Mouse (Mus musculus) intestine, postnatal 0 days (tissue): ENCODE measurements around the gene Suds3. TPM values are rescaled to one million over a fixed set of nuclear protein-coding genes. Genes with fewer than 3 reads are reported as not detected.
A peak's percentile ranks its signal among the peaks of the same experiment; 100 is the strongest.

Source experiments
- ATAC-seq: fragments of 200-750 bp; cut with Nextera tagmentation; 2 replicates; pipeline ENCODE4 v1.8.0; 2017; ENCODE audit warnings: mild to moderate bottlenecking, moderate TSS enrichment, moderate library complexity
- H3K27ac ChIP-seq: fragments of 300-500 bp; sonication (generic); 2 replicates; pipeline ENCODE4 v1.5.1; 2014; ENCODE audit warnings: mild to moderate bottlenecking, low read depth, low read length, moderate library complexity
- H3K27me3 ChIP-seq: fragments of 300-500 bp; sonication (generic); replicated peaks from 2 replicates; pipeline ENCODE4 v1.6.1; 2014; ENCODE audit warnings: low read length, mixed read lengths; ENCODE audit not compliant: control insufficient read depth, insufficient read depth
- H3K36me3 ChIP-seq: fragments of 300-500 bp; sonication (generic); 2 replicates; pipeline ENCODE4 v1.6.1; 2014; ENCODE audit warnings: mild to moderate bottlenecking, moderate library complexity; ENCODE audit not compliant: control insufficient read depth, insufficient read depth
- H3K4me1 ChIP-seq: fragments of 300-500 bp; sonication (generic); replicated peaks from 2 replicates; pipeline ENCODE4 v1.6.1; 2014; ENCODE audit warnings: antibody characterized with exemption, low read length, mixed read lengths; ENCODE audit not compliant: control insufficient read depth, insufficient read depth
- H3K4me2 ChIP-seq: fragments of 300-500 bp; sonication (generic); replicated peaks from 2 replicates; pipeline ENCODE4 v1.6.1; 2014; ENCODE audit warnings: low read depth, mild to moderate bottlenecking, moderate library complexity
- H3K4me3 ChIP-seq: fragments of 300-500 bp; sonication (generic); 2 replicates; pipeline ENCODE4 v1.5.1; 2014; ENCODE audit warnings: low read depth, low read length
- H3K9ac ChIP-seq: fragments of 300-500 bp; sonication (generic); 2 replicates; pipeline ENCODE4 v1.6.1; 2014; ENCODE audit warnings: mild to moderate bottlenecking, low read depth, low read length
- H3K9me3 ChIP-seq: fragments of 300-500 bp; sonication (generic); 2 replicates; pipeline ENCODE4 v1.6.1; 2016; ENCODE audit warnings: mixed run types; ENCODE audit not compliant: control insufficient read depth
- CTCF ChIP-seq: sonication (generic); IDR thresholded peaks from 2 replicates; pipeline ENCODE4 v1.5.1; 2016; ENCODE audit warnings: low read depth, mild to moderate bottlenecking, control low read depth, antibody characterized with exemption, moderate library complexity
- WGBS: fragments of 180-500 bp; shearing (Covaris S2); extraction: QIAGEN DNeasy Blood & Tissue Kit; methylation state at CpG from one replicate; pipeline ENCODE4 v1.1.7; 2014; 5-methylcytosine and 5-hydroxymethylcytosine counted together
- polyA plus RNA-seq: library from polyadenylated mRNA; unstranded; fragments of >200 nt; fragmentation: Nextera tagmentation; extraction: Ambion mirVana; gene quantifications from 2 replicates; pipeline ENCODE4 v1.2.1, GENCODE M21; 2015

Gene Suds3
- polyA plus RNA-seq, 1 experiment from 2014 or later, result 41.8 TPM

GRCm38 (mm10) chr5:117089147-117089546 lies 26.8 kb downstream of the Suds3 start:
- Histone ChIP-seq H3K9me3 (no peaks in the 10 kb centered on the region), H3K4me2 (no peak overlapping the region), H3K36me3 (peaks cover 35% of the 10 kb centered on the region), H3K4me3 (no peak overlapping the region), H3K9ac (no peak overlapping the region), H3K27me3 (no peaks in the 10 kb centered on the region), H3K27ac (no peak overlapping the region), H3K4me1 (no peaks in the 10 kb centered on the region)
- no peak for TF ChIP-seq CTCF
- no peak for ATAC-seq
- 27% methylated on average over 3 of the region's 3 CpGs for WGBS

GRCm38 (mm10) chr5:117087718-117088117 lies 28.2 kb downstream of the Suds3 start:
- Histone ChIP-seq H3K4me1 (no peaks in the 10 kb centered on the region), H3K4me2 (peak overlapping the region; percentile 44), H3K36me3 (peaks cover 21% of the 10 kb centered on the region), H3K9ac (no peak overlapping the region), H3K27me3 (no peaks in the 10 kb centered on the region), H3K9me3 (no peaks in the 10 kb centered on the region), H3K4me3 (0 out of 2 replicates have a peak overlapping the region, but pooled peaks have one; percentile 9), H3K27ac (no peak overlapping the region)
- no peak for ATAC-seq
- TF ChIP-seq CTCF, result peak; percentile 51
- 7% methylated on average over 13 of the region's 13 CpGs for WGBS

GRCm38 (mm10) chr5:117069498-117069894 lies 46.4 kb downstream of the Suds3 start:
- Histone ChIP-seq H3K9ac (no peak overlapping the region), H3K27ac (no peak overlapping the region), H3K4me2 (no peak overlapping the region), H3K27me3 (no peaks in the 10 kb centered on the region), H3K4me3 (no peak overlapping the region), H3K36me3 (no peaks in the 10 kb centered on the region), H3K4me1 (no peaks in the 10 kb centered on the region), H3K9me3 (no peaks in the 10 kb centered on the region)
- WGBS, result 14% methylated on average over 10 of the region's 10 CpGs
- ATAC-seq, result no peak
- TF ChIP-seq CTCF, result peak; percentile 64

- Histone ChIP-seq H3K9ac (no peak overlapping the region), H3K36me3 (no peaks in the 10 kb centered on the region), H3K9me3 (no peaks in the 10 kb centered on the region), H3K27me3 (no peaks in the 10 kb centered on the region), H3K4me2 (no peak overlapping the region), H3K4me1 (no peaks in the 10 kb centered on the region), H3K27ac (no peak overlapping the region), H3K4me3 (no peak overlapping the region)
- WGBS, result 30% methylated on average over 18 of the region's 19 CpGs
- TF ChIP-seq CTCF, result no peak
- ATAC-seq, result no peak
Observed at GRCm38 (mm10) chr5:117068808-117069497, 47.0 kb downstream of the Suds3 start.

DNA sequence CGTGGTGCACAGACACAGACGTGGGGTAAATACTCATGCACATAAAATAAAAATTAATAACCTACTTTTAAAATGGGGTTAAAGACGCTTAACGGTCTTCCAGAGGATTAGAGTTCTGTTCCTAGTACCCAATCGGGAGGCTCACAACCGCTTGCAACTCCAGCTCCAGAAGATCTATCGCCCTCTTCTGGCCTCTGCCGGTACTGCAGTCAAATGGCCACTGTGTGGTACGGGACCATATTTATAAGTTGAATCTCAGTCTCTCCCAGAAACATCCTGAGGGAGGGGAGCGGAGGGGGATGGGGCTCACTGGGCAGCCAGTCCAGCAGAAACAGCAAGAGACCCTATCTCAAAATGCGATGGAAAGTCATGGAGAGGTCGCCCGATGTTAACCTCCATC lies 47.7 kb downstream of the Suds3 start:
- peak; percentile 56 for TF ChIP-seq CTCF
- ATAC-seq, result no peak
- 78% methylated on average over 13 of the region's 13 CpGs for WGBS

DNA sequence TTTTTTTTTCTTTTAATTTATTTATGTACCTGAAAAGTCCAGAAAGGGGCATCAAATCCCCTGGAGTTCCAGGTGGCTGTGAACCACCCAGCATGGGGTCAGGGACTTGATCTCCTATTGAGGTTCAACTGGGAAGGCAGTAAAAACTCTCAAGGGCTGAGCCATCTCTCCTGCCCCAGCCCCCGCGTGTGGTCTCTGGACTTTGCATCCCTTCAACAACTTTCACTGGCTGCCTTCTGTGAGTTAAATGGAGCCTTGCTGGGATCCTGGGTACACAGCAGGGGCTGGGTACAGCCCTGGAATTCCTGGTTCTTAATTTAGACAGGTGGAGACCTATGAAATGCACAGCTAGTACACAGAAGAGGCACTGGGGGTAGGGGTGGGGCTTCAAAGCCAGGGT lies 54.7 kb downstream of the Suds3 start:
- no peak overlapping the region for H3K4me3 ChIP-seq
- H3K27ac ChIP-seq, result no peak overlapping the region
- no peak for ATAC-seq
- no peaks in the 10 kb centered on the region for H3K4me1 ChIP-seq
- H3K36me3 ChIP-seq, result no peaks in the 10 kb centered on the region
- no peaks in the 10 kb centered on the region for H3K27me3 ChIP-seq
- 24% methylated on average over 2 of the region's 2 CpGs for WGBS
- no peak overlapping the region for H3K4me2 ChIP-seq
- no peak overlapping the region for H3K9ac ChIP-seq
- TF ChIP-seq CTCF, result no peak
- no peaks in the 10 kb centered on the region for H3K9me3 ChIP-seq

More for the DNA sequence above, 47.7 kb downstream of the Suds3 start:
- Histone ChIP-seq H3K4me3 (no peak overlapping the region), H3K36me3 (no peaks in the 10 kb centered on the region), H3K27me3 (no peaks in the 10 kb centered on the region), H3K9ac (no peak overlapping the region), H3K4me1 (no peaks in the 10 kb centered on the region), H3K4me2 (no peak overlapping the region), H3K9me3 (no peaks in the 10 kb centered on the region), H3K27ac (no peak overlapping the region)
